ENCODE assay signal across 9 mouse cellular contexts in genomic region chr4:120268214-120269061, GRCm38 (mm10). TPM values are rescaled to one million over a fixed set of nuclear protein-coding genes. Genes with fewer than 3 reads are reported as not detected.
DNase-seq lines count a peak whose midpoint lies in the region; ATAC-seq and TF ChIP-seq lines count a peak whose summit lies in the region.
"Had no signal": no experiment of that assay in that cellular context is flagged by ENCODE, and none has a peak within 500 bp of the region (broad histone marks: within the 10 kb centered on the region; RNA-seq: fewer than 3 reads in every experiment).

No protein-coding gene starts in this region.

- WGBS in forebrain, embryonic 10.5 days, result under 1% methylated on average over 112 of the region's 112 CpGs
- 2% methylated on average over 96 of the region's 112 CpGs for WGBS in intestine, embryonic 16.5 days
- WGBS in neural tube, embryonic 13.5 days, result 1% methylated on average over 94 of the region's 112 CpGs

- no peak overlapping the region for H3K27ac ChIP-seq in left cerebral cortex, adult 2 months
- H3K27ac ChIP-seq in forebrain, embryonic 10.5 days, result peak overlapping the region; percentile 51
- no peak overlapping the region for H3K27ac ChIP-seq in intestine, embryonic 16.5 days (ENCODE audit: low read length)
- H3K27ac ChIP-seq in neural tube, embryonic 13.5 days (replicated peaks), result peak overlapping the region; percentile 52; the same call in 1 of the 2 replicates
- H3K27ac ChIP-seq: macrophage had no signal

- no peak for TF ChIP-seq CTCF in left cerebral cortex, adult 2 months (IDR thresholded peaks at IDR 0.05)

- H3K9me3 ChIP-seq in forebrain, embryonic 10.5 days, result no peaks in the 10 kb centered on the region
- no peaks in the 10 kb centered on the region for H3K9me3 ChIP-seq in intestine, embryonic 16.5 days (ENCODE audit: control insufficient read depth, low read length)
- H3K9me3 ChIP-seq in neural tube, embryonic 13.5 days, result no peaks in the 10 kb centered on the region

- H3K4me2 ChIP-seq in intestine, embryonic 16.5 days (ENCODE audit: low read depth, low read length), result peak overlapping the region; percentile 70
- peak overlapping the region; percentile 58 for H3K4me2 ChIP-seq in neural tube, embryonic 13.5 days

- peaks cover 100% of the 10 kb centered on the region for H3K27me3 ChIP-seq in forebrain, embryonic 10.5 days (ENCODE audit: poor library complexity, severe bottlenecking)
- H3K27me3 ChIP-seq in intestine, embryonic 16.5 days (replicated peaks; ENCODE audit: control insufficient read depth, insufficient read depth, low read length), result peaks cover 64% of the 10 kb centered on the region
- H3K27me3 ChIP-seq in neural tube, embryonic 13.5 days, result peaks cover 87% of the 10 kb centered on the region

- intact Hi-C loops in left cerebral cortex, postnatal 4 days (cut with DNase I), result no loop called here
- intact Hi-C loops in left cerebral cortex, adult 2 months (cut with DNase I), result no loop called here

- H3K4me1 ChIP-seq in forebrain, embryonic 10.5 days, result peaks cover 60% of the 10 kb centered on the region
- peaks cover 23% of the 10 kb centered on the region for H3K4me1 ChIP-seq in intestine, embryonic 16.5 days (ENCODE audit: control insufficient read depth, insufficient read depth, low read length)
- peaks cover 74% of the 10 kb centered on the region for H3K4me1 ChIP-seq in neural tube, embryonic 13.5 days (replicated peaks)

- peak; percentile 47 for ATAC-seq in intestine, embryonic 16.5 days
- ATAC-seq in neural tube, embryonic 13.5 days (ENCODE audit: low read depth), result 0 out of 2 replicates have a peak, but pooled peaks have one; percentile 7

- DNase-seq in left cerebral cortex, postnatal 4 days, result peak; percentile 72
- no peak for DNase-seq in left cerebral cortex, adult 2 months (ENCODE audit: extremely low spot score in 1 of 2, low spot score in 2 of 2)
- DNase-seq in forebrain, embryonic 10.5 days (ENCODE audit: extremely low spot score, low spot score), result peak; percentile 36
- no peak for DNase-seq in right cerebral cortex, postnatal 25 days
- no peak for DNase-seq in spleen, adult 18-20 months
- DNase-seq in urinary bladder, postnatal 25 days (ENCODE audit: low spot score), result no peak

- no peaks in the 10 kb centered on the region for H3K36me3 ChIP-seq in forebrain, embryonic 10.5 days (replicated peaks)
- no peaks in the 10 kb centered on the region for H3K36me3 ChIP-seq in intestine, embryonic 16.5 days (ENCODE audit: control insufficient read depth, insufficient read depth, low read length)
- H3K36me3 ChIP-seq in neural tube, embryonic 13.5 days, result no peaks in the 10 kb centered on the region; the same call in 1 of the 2 replicates

- H3K4me3 ChIP-seq in left cerebral cortex, adult 2 months, result no peak overlapping the region
- H3K4me3 ChIP-seq in forebrain, embryonic 10.5 days, result peak overlapping the region; percentile 51
- H3K4me3 ChIP-seq in intestine, embryonic 16.5 days (ENCODE audit: low read length), result peak overlapping the region; percentile 48
- H3K4me3 ChIP-seq in neural tube, embryonic 13.5 days, result peak overlapping the region; percentile 36

- H3K9ac ChIP-seq in intestine, embryonic 16.5 days (ENCODE audit: low read depth, low read length), result peak overlapping the region; percentile 58
- peak overlapping the region; percentile 62 for H3K9ac ChIP-seq in neural tube, embryonic 13.5 days

RNA-seq across cellular contexts. Expression of gene Foxo6, which starts 18.7 kb away (rescaled TPM):
- total RNA-seq in left cerebral cortex, postnatal 4 days (2021), result 10 to 100 TPM; 45.7 to 46.8 TPM
- total RNA-seq in left cerebral cortex, adult 2 months (2021), result 10 to 100 TPM; 11.3 to 17.1 TPM
- 0.06 TPM in 2 replicates for polyA plus RNA-seq in forebrain, embryonic 10.5 days (2016; fragmentation: Nextera tagmentation; extraction: Ambion mirVana)
- 0.11 and 0.12 TPM in 2 replicates for polyA plus RNA-seq in intestine, embryonic 16.5 days (2015; fragmentation: Nextera tagmentation; extraction: Ambion mirVana)
- polyA plus RNA-seq in neural tube, embryonic 13.5 days (2015; fragmentation: Nextera tagmentation; extraction: Ambion mirVana), result 0.62 and 1.0 TPM in 2 replicates
- polyA plus RNA-seq: macrophage had no signal

Comparison
In these comparisons a context has a peak if more than half of its experiments do, and no peak if none do; other contexts are left out.
1. DNase-seq: peak in left cerebral cortex, postnatal 4 days (single experiment) and forebrain, embryonic 10.5 days (single experiment); none in left cerebral cortex, adult 2 months (0 of 2), right cerebral cortex, postnatal 25 days (single experiment), spleen, adult 18-20 months (0 of 2) and urinary bladder, postnatal 25 days (single experiment).
2. H3K27ac ChIP-seq: peak in forebrain, embryonic 10.5 days (single experiment) and neural tube, embryonic 13.5 days (single experiment); none in left cerebral cortex, adult 2 months (single experiment) and intestine, embryonic 16.5 days (single experiment).